Mouse (Mus musculus) adrenal gland, adult 8-10 months (tissue): ENCODE measurements around the gene Dok3. TPM values are rescaled to one million over a fixed set of nuclear protein-coding genes. Genes with fewer than 3 reads are reported as not detected.

Experiments used
- DNase-seq: peaks from one replicate; pipeline ENCODE4 v3.0.0; 2022
- total RNA-seq, 4 experiments: library from RNA; stranded (reverse); gene quantifications; 2 replicates each; pipeline ENCODE4 v1.2.4; 2022

The Dok3 gene
- total RNA-seq, 4 experiments from 2014 or later, result 4.0 to 7.2 (median 4.7) TPM

DNA sequence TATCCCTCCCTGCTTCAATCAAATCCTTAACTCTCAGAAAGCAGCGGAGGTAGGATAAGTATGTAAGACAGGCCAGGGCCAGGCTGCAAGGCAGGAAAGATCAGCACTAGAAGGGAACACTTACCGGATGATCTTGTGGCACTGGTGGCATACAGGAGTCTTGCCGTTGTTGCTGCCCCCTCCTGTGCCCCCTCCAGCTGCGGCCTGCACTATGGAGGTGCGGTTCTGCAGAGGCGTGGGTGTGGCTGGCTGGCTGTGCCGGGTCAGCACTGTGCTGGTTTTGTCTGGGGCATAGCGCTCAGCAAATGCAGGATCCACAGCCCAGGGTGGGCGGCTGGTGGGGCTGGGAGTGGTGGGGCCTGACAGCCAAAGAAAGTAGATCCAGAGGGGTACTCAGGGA, 23.3 kb downstream of the Dok3 start:
- no peak for DNase-seq

DNA sequence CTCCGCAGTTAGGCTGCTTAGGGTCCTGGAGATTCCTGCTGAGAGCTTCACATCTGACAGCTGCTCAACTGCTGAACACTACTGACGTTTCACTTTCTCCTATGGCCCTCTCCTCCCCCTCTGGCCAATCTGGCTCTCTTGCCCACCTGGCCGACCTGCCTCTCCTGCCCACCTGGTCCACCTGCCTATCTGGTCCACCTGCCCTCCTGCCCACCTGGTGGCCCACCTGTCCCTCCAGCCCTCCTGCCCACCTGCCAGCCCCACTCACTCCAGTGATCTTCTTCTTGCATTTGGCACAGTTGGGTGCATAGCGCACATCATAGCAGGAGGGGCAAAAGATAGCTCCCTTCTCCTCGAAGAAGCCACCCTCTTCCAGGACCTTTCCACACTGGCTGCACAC, 24.7 kb downstream of the Dok3 start:
- DNase-seq, result no peak

DNA sequence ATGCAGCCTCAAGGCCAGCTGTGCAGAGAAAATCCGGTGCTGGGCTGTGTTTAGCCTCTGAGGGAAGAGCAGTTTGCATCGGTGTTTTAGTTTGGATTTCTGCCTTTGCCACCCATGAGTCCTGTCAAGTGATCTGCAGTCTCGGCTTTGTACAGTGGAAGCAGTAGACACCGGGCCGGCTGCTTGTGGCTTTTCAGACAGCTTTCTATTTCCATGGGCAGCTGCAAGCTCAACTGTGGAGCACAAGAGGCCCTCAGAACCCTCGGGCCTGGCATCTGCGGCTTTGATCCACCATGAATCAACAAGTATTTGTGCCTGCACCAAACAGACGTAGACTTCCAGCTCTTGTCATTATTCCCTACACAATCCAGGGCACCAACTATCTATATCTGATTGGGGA, 26.7 kb downstream of the Dok3 start:
- DNase-seq, result no peak

DNA sequence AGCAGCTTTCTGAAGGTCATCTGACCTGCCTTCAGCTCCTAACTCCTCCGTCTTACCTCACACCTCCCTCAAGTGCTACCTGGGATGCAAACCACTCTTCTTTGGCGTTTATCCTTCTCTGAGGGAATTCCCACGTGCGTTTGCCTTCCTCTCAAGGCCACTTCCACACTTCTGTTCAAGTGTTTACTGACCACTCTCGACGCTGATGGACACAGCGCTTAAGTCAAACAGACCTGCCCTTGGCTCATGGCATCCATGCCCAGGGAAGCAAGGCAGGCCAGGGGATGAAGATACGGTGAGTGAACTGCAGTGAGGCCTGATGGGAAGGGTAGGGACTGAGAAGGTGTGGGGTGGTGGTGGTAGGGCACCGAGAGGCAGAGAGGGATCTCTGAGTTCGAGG, 28.5 kb downstream of the Dok3 start:
- no peak for DNase-seq

DNA sequence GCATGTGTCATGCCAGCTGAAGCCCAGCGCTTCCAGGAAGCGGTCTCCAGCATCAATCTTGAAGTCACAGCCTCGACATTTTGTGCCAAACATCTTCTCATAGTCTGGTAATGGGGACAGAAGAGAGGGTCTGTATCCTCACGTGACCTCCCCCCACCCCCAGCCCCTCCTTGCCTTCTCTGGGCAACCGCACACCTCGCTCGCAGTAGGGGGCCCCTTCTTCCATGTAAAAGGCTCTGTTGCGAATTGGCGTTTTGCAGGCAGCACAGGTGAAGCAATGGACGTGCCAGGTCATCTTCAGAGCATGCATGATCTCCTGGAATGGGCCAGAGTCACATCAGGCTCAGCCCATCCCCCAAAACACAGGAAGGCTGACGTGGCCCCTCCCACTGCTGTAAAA, 30.2 kb downstream of the Dok3 start:
- no peak for DNase-seq

DNA sequence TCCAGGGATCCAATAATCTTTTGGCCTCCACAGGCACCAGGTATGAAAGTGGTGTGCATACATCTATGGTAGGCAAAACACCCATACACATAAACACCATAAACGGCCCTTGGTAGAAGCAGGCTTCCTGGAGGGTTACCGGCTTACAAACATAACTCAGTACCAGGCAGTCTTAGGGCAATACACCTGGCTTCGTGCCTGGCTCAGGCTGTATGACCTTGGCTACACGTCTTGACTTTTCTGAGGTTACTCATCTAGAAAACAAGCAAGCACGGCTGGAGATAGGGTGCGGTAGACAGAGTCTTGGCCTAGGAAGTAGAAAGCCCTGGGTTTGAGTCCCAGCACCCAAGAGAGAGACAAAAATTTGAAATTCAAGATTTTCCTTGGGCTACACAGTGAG, 32.4 kb downstream of the Dok3 start:
- DNase-seq, result no peak

DNA sequence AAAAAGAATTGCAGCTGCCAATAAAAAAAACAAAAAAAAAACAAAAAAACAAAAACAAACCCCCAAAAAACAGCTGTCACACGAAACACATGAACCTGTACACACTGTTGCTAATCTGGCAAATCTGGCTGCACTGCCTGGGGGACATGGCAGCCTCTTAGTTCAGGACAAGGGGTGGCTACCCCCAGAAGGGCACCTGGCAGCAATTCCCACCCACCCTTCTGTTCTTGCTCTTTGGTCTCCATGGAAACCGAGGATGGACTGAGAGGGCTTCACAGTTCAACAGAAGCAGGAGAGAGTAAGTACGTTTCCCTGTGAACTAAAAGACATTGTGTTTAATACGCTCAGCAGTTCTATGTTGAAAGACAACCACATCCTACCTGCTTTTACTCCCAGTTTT, 33.4 kb downstream of the Dok3 start:
- DNase-seq, result no peak

DNA sequence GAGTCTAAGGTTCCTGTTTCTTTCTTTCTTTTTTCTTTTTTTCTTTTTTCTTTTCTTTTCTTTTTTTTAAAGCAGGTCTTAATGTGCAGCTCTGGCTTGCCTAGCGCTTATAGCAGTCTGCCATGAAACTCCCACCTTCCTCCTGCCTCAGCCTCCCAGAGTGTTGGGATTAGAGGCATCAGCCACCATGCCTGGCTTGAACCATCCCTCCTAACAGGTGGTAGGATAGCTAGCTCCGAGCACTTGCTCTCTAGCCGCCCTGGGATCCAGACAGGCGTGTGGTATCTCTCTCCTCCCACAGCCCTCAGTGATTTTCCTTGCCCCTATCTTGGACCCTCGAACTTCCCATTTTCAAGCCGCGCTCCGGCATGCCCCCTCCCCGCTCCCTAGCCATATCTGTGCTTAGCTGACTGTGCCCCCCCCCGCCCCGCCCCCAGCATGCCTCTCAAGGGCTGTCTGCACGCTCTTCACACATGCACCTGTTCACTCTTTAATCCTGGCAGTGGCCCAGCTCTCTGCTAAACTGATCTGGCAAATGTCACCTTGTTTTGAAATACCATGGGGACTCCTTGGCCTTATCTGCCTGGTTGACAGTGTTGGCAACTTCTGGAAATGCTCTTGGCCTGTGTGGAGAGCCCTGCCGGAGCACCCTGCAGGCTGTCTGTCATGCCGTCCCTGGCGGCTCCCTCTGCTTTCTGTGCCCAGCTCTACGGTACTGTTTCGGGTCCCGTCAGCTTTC, 34.0 kb downstream of the Dok3 start:
- DNase-seq, result no peak

DNA sequence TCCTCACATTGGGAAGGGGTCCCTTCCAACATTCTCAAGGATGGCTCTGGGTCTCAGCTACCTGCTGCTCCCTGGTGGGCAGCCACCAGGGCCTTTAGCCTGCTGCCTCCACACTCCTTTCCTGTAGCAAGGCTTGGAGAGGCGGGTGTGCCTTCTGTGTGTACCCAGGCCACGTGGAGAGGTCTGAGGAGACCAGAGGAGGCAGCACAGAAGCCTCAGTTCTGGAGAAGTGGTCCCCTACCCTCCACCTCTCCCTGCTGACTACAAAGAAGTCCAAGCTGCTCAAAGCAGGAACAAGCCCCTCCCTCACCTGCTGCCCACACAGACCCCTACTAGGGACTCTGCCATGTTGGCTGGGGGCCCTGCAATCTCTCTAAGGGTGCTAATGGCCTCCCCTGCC, 34.8 kb downstream of the Dok3 start:
- DNase-seq, result no peak

DNA sequence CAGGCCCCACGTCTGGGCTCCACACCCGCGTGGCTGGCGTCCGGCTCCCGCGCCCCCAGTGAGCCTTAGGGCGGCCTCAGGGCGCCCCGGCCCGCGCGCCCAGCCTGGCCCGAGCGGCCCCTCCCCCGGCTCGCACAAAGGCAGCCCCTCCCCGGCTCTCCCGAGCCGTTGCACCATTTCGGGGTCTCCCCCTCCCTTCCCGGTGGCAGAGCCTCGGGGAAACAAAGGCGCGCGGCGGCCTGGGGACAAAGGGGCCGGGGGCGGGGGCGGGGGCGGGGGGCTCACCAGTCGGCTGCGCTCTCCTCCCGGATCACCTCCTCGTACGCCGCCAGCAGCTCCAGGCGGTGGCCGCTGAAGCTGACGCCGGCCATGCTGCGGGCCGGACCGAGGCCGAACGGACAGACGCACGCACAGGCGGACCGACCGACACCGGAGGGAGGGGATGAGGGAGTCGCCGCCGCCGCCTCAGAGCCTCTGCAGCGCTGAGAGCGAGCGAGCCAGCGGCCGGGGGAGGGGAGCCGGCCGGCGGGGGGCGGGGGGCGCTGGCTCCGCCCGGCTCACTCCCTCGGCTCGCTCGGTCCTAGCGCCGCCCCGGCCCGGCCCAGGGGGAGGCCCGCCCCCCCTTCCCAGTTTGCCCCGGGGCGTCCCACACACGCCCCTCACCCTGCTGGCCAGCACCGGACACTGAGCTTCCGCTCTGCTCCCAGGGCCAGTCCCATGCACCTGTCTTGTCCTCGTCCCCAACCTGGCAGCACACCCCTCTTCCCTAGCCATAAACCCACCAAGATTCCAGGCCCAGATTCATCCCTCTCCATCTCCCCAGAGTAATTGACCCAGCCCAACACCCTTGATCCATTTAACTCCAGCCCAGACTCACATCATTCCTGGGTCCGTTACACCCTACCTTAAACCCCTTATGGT, 41.3 kb downstream of the Dok3 start, which contains the start of gene Dbn1:
Gene Dbn1 (minus strand): TSS at position 534 of the 921 bp plus-strand sequence.
- DNase-seq, result no peak

DNA sequence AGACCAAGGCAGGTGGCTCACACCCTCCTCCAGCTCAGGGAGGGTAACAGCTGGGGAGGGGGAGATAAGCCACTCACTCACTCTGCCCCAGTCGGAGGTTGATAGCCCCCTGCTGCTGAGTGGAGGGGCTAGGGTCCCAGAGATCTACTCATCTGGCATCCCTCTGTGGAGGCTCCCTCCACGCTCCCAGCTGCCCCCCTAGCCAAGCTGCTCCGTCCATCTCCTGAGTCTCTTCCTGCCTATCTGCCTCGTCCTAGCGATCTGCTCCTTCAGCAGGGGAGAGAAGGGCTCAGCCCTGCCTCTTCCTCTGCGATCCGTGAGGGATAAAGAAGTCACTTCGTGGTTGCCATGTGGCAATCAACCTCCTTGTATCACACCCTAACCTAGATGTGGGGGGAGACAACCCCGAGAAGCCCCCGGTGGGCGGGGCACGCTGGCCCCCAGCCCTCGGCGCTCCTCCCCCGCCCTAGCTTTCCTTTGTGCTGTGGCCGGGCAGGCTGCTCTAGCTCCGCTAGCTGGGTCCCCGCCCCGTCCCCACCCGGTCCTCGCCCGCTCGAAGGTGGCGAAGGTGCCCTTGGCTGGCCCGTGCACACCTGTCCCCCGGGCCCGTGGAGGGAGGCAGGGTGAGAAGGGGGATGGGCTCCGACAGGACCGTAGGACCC, 42.0 kb downstream of the Dok3 start:
- DNase-seq, result no peak

DNA sequence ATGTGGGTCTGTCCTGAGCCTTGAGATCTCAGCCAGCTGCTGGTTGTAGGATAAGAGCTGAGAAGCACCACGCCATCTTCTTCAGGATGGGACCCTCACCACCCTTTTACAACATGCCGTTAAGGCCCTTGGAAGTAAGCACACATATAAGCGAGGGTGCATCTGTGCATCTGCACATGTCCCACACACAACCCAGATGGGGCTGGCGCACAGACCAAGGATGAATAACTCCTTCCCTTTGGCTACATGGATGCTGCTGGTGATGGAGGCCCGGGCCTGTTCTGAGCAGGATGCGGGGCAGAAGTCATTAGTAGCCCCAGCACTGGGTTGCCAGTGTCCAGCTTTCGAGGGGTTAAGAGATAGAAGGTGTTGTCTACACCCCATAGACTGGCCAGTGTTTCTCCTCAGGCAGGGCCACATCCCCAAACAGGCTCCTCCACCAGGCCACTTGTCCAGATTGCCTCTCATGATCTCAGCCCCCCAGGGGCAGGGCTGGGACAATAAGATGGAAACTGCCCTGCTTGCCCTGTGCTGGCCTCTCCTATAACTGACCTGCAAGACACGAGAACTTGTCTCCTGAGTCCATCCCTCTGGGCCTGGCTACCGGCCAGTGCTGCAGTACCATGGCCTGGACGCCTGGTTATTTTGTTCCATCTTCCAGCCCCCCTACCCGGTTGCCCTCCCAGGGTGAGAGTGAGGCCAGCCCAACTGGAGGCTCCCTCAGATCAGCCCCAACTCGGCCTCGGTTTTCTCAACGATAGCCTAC, 42.9 kb downstream of the Dok3 start:
- DNase-seq, result no peak

DNA sequence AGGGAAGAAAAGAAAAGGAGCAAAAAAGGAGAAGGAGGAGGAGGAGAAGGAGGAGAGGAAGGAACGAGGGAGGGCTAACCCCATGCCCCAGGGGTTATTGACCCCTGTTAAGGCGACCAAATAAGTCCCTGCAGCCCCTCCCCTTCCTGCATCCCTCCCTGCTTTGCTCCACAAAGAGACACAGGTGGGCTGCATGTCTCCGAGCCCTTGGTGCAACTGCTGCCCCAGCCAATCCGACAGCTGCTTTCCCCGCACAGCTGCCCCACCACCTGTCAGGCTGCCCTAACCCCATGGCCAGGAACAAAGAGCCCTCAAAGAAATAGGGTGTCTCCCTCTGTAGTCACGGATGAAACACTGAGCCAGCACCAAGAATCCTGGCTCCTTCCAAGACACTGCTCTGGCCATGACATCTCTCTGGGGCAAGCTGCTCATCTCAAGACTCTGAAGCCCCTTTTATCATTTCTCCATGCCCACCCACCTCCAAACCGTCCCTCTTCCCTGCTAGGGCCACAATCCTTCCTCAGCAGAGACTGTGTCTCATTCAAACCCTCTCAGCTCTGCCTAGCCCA, 44.5 kb downstream of the Dok3 start:
- DNase-seq, result no peak

DNA sequence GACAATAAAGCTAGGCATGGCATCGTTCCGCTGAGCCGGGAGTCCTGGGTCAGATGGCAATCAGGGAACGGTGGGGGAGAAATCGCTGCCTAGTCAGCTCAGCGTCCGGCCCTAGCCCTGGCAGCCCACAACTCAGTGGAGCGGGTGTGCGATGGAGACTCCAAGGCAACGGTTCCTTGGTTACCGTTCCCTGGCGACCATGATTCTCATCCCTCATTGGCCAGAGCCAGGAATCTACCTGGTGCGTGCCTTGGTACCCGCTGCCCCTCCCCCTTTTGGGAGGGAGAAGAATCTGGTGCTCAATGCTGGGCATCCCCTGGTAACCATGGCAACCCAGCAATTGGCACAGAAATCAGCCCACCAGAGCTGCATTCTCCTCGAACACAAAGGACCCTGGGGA, 45.5 kb downstream of the Dok3 start:
- DNase-seq, result no peak

DNA sequence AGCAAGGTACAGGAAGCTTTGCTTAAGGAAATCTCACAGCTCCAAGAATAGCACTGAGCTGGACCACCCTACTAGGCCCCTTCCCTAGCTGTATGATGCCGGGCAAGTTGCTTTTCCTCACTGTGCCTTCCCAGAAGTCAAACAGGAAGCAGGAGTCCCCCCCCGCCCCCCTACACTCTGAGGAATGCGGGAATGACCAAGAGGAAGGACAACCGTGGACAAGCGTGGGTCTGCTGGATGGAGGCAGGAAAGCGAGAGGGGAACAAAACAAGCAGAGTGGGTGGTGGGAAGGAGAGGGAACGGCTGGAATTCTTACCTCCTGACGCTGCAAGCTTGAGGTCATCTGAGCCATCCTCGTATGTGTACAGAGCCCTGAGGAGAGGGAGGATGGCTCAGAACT, 46.0 kb downstream of the Dok3 start:
- DNase-seq, result no peak

DNA sequence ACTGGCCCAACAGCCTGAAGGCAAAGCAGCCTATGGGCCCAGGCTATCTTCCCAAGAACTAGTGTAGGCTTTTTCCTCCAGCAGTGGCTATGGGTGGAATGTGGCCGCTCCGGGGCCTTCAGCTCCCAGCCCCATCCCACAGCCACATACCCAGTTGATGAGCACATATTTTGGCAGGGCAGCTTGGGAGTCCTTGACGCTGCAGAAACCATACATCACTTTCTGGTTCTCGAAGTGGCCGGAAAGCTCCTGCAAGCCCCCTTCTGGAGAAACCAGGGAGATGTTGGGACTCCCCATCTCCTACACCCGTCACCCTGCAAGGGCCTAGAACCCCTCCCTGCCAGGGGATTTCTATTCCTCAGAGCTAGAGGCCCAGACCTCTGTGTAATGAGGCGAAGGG, 46.6 kb downstream of the Dok3 start:
- peak; percentile 62 for DNase-seq

DNA sequence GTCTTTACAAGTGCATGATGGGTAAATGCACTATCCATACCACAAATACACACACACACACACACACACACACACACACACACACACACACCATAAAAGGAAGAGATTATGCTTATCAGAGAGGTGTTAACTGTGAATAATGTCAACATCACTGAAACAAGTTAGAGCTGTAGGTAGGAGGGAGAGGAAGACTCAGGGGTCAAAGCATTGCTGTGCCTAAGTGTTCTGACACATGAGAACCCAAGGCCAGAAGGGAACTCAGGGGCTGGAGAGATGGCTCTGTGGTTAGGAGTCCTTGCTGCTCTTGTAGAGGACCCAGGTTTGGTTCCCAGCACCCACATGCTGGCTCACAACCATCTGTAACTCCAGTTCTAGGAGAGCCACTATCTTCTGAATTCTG, 49.2 kb downstream of the Dok3 start:
- DNase-seq, result no peak

DNA sequence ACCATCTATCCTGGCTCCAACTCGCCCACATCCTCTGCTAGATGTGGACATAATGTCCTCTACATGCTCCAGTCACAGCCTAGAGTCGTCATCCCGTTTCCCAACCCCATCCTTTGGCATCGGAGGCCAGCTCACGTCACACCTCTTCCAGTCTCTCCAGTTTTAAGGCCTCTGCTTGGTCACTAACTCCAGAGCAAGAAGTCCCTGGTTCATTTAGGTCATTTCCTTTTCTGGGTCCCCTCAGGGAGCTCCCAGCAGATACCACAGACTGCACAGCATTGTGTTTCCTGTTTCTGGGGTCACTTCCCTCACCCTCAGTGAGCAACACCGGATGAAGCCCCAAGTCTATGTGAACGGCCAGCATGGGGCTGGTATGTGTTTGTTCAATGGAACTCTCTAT, 50.1 kb downstream of the Dok3 start:
- DNase-seq, result no peak

DNA sequence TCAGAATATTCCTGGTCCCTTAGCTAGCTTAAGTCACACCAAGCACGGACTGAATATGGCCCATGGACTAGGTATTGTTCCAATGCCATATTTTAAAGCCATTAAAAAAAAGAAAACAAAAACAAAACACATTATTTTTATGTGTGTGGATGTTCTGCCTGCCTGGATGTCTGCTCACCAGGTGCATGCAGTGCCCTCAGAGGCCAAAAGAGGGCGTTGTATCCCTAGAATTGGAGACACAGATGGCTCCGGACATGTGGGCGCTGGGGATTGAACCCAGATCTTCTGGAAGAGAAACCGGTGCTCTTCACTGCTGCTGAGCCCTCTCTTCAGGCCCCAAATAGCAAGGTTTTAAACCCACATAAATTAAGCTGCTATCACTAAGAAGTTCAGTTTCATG, 51.1 kb downstream of the Dok3 start:
- no peak for DNase-seq

DNA sequence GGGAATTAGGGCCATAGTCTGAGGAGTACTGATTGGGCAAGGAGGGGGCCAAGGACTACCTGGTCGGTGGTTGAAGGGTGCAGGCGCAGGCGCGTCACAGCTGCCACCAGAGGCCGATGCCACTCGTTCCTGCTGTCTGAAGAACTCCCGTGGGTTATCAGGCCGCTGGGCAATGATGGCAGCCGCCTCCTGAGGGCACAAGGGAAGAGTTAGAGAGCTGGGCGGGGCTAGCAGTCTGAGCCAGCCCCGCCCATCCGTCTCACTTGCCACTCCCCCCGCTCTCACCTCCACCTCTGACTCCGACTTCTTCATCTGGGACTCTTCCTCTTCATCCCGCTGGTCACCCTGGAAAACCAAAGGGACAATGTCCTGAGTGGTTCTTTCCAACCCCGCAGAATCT, 51.6 kb downstream of the Dok3 start:
- DNase-seq, result no peak

DNA sequence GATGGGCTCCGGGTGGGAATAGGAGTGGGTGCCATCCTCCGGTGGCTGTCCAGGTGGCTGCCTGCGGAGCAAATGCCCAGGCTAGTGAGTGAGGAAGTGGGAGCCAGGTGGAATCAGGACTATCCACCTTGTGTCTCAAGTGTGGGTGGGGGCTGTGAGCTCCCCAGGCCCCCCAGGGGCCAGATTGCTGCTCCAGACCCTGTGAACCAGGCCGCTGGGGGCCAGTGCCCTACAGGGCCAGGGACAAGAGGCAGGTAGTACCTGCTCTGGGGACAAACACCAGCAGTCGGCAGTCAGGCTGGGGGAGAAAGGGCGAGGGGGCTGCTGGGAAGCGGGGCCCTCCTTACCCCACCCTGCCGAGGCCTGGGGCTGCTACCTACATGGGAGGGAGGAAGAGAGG, 52.8 kb downstream of the Dok3 start:
- no peak for DNase-seq

DNA sequence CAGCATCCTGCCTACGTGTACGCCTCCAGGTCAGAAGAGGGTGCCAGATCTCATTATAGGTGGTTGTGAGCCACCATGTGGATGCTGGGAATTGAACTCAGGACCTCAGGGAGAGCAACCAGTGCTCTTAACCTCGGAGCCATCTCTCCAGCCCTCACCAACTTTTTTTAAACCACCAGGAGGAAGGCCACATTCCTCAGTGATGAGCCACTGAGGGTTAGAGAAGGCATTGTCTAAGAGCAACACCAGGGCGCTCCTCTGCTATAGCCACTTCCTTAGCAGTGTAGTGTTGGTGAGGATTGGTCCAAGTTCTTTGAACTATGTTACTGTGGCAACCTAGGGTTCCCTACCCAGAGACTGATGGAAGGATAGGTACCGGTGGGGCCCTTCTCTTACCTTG, 53.3 kb downstream of the Dok3 start:
- DNase-seq, result no peak
